Mouse (Mus musculus) hindbrain, embryonic 13.5 days (tissue): Measurements from ENCODE around the gene Chpt1. TPM values are rescaled to one million over a fixed set of nuclear protein-coding genes. Genes with fewer than 3 reads are reported as not detected.
"Not testable (repeated sequence)": the region's sequence is repeated elsewhere in the genome, so short reads cannot be mapped to it uniquely, and the experiment has no call there.

Source experiments
- ATAC-seq: fragments of 200-750 bp; cut with Nextera tagmentation; 2 replicates; pipeline ENCODE4 v1.8.0; 2017; ENCODE audit warnings: moderate TSS enrichment; ENCODE audit not compliant: low FRiP score
- H3K27ac ChIP-seq: fragments of 300-500 bp; sonication (generic); 2 replicates; pipeline ENCODE4 v1.5.1; 2015; ENCODE audit warnings: inconsistent platforms, mild to moderate bottlenecking, moderate library complexity
- H3K27me3 ChIP-seq: fragments of 300-500 bp; sonication (generic); 2 replicates; pipeline ENCODE4 v1.6.1; 2015; ENCODE audit warnings: mild to moderate bottlenecking, inconsistent platforms
- H3K36me3 ChIP-seq: fragments of 300-500 bp; sonication (generic); 2 replicates; pipeline ENCODE4 v1.6.1; 2015; ENCODE audit warnings: mild to moderate bottlenecking, inconsistent platforms
- H3K4me1 ChIP-seq: fragments of 300-500 bp; sonication (generic); replicated peaks from 2 replicates; pipeline ENCODE4 v1.6.1; 2015; ENCODE audit warnings: inconsistent platforms
- H3K4me2 ChIP-seq: fragments of 300-500 bp; sonication (generic); 2 replicates; pipeline ENCODE4 v1.6.1; 2015; ENCODE audit warnings: inconsistent platforms, mild to moderate bottlenecking, moderate library complexity
- H3K4me3 ChIP-seq: fragments of 300-500 bp; sonication (generic); 2 replicates; pipeline ENCODE4 v1.5.1; 2015; ENCODE audit warnings: mild to moderate bottlenecking, inconsistent platforms
- H3K9ac ChIP-seq: fragments of 300-500 bp; sonication (generic); 2 replicates; pipeline ENCODE4 v1.6.1; 2015; ENCODE audit warnings: mild to moderate bottlenecking, inconsistent platforms
- H3K9me3 ChIP-seq: fragments of 300-500 bp; sonication (generic); 2 replicates; pipeline ENCODE4 v1.6.1; 2016; ENCODE audit warnings: inconsistent platforms
- WGBS: fragments of 180-500 bp; shearing (Covaris S2); methylation state at CpG from one replicate; pipeline ENCODE4 v1.1.7; 2015; 5-methylcytosine and 5-hydroxymethylcytosine counted together
- polyA plus RNA-seq: library from polyadenylated mRNA; unstranded; fragments of >200 nt; fragmentation: Nextera tagmentation; extraction: Ambion mirVana; gene quantifications from 2 replicates; pipeline ENCODE4 v1.2.1, GENCODE M21; 2015

Chpt1 gene
- polyA plus RNA-seq: 7.5 and 9.7 TPM in 2 replicates

GRCm38 (mm10) chr10:88503421-88504314 is at the start of gene Chpt1:
Chpt1 (minus strand) TSS chr10:88504073.
- H3K27me3 ChIP-seq: no peaks in the 10 kb centered on the region
- peak within 1 kb of the TSS; percentile 80 for H3K4me2 ChIP-seq
- H3K36me3 ChIP-seq: no peaks in the 10 kb centered on the region
- no peaks in the 10 kb centered on the region for H3K9me3 ChIP-seq
- under 1% methylated on average over 53 of the region's 80 CpGs for WGBS
- peak within 1 kb of the TSS; percentile 87 for H3K27ac ChIP-seq
- H3K4me3 ChIP-seq: peak within 1 kb of the TSS; percentile 70
- H3K4me1 ChIP-seq: peaks cover 21% of the 10 kb centered on the region
- ATAC-seq: peak; percentile 96
- H3K9ac ChIP-seq: peak within 1 kb of the TSS; percentile 89

- WGBS: 94% methylated on average over 2 of the region's 2 CpGs
- no peak overlapping the region for H3K27ac ChIP-seq
- H3K27me3 ChIP-seq: no peaks in the 10 kb centered on the region
- H3K4me2 ChIP-seq: no peak overlapping the region
- H3K36me3 ChIP-seq: no peaks in the 10 kb centered on the region
- no peak for ATAC-seq
- 0 out of 2 replicates have a peak, but pooled peaks cover 2% of the 10 kb centered on the region for H3K9me3 ChIP-seq
- no peaks in the 10 kb centered on the region for H3K4me1 ChIP-seq
- H3K9ac ChIP-seq: no peak overlapping the region
- no peak overlapping the region for H3K4me3 ChIP-seq
Measured at GRCm38 (mm10) chr10:88552738-88553137, 48.9 kb upstream of the Chpt1 start.

- 0 out of 2 replicates have a peak, but pooled peaks cover 2% of the 10 kb centered on the region for H3K9me3 ChIP-seq
- H3K9ac ChIP-seq: no peak overlapping the region
- H3K36me3 ChIP-seq: no peaks in the 10 kb centered on the region
- no peak for ATAC-seq
- no peaks in the 10 kb centered on the region for H3K27me3 ChIP-seq
- no peaks in the 10 kb centered on the region for H3K4me1 ChIP-seq
- H3K4me3 ChIP-seq: no peak overlapping the region
- WGBS: 84% methylated on average over 3 of the region's 3 CpGs
- H3K27ac ChIP-seq: no peak overlapping the region
- no peak overlapping the region for H3K4me2 ChIP-seq
Measured at GRCm38 (mm10) chr10:88550225-88550624, 46.4 kb upstream of the Chpt1 start.

- no peak for ATAC-seq
Measured at GRCm38 (mm10) chr10:88547635-88548034, 43.8 kb upstream of the Chpt1 start.

GRCm38 (mm10) chr10:88530631-88531030 is 26.8 kb upstream of the Chpt1 start:
- Histone ChIP-seq H3K9ac (no peak overlapping the region), H3K27me3 (no peaks in the 10 kb centered on the region), H3K4me3 (no peak overlapping the region), H3K9me3 (no peaks in the 10 kb centered on the region), H3K4me2 (no peak overlapping the region), H3K4me1 (no peaks in the 10 kb centered on the region), H3K36me3 (no peaks in the 10 kb centered on the region), H3K27ac (no peak overlapping the region)
- WGBS: 69% methylated on average over 5 of the region's 5 CpGs
- no peak for ATAC-seq

More at GRCm38 (mm10) chr10:88547635-88548034, 43.8 kb upstream of the Chpt1 start:
- Histone ChIP-seq H3K27ac (no peak overlapping the region), H3K9ac (no peak overlapping the region), H3K4me1 (no peaks in the 10 kb centered on the region), H3K36me3 (no peaks in the 10 kb centered on the region), H3K4me2 (no peak overlapping the region), H3K4me3 (no peak overlapping the region), H3K27me3 (no peaks in the 10 kb centered on the region), H3K9me3 (peaks cover 9% of the 10 kb centered on the region; the same call in 1 of the 2 replicates)
- WGBS: 68% methylated on average over 2 of the region's 2 CpGs

GRCm38 (mm10) chr10:88524016-88524415 is 20.1 kb upstream of the Chpt1 start:
- no peak for ATAC-seq

GRCm38 (mm10) chr10:88523212-88523611 is 19.3 kb upstream of the Chpt1 start:
- ATAC-seq: no peak
- no peaks in the 10 kb centered on the region for H3K36me3 ChIP-seq
- H3K4me3 ChIP-seq: no peak overlapping the region
- H3K9ac ChIP-seq: no peak overlapping the region
- no peak overlapping the region for H3K27ac ChIP-seq
- H3K4me1 ChIP-seq: no peaks in the 10 kb centered on the region
- no peak overlapping the region for H3K4me2 ChIP-seq
- 80% methylated on average over 1 of the region's 1 CpGs for WGBS
- no peaks in the 10 kb centered on the region for H3K27me3 ChIP-seq
- H3K9me3 ChIP-seq: no peaks in the 10 kb centered on the region

More at GRCm38 (mm10) chr10:88524016-88524415, 20.1 kb upstream of the Chpt1 start:
- H3K27me3 ChIP-seq: no peaks in the 10 kb centered on the region
- no peak overlapping the region for H3K27ac ChIP-seq
- H3K9ac ChIP-seq: no peak overlapping the region
- no peaks in the 10 kb centered on the region for H3K4me1 ChIP-seq
- H3K4me3 ChIP-seq: no peak overlapping the region
- WGBS: 91% methylated on average over 2 of the region's 2 CpGs
- H3K9me3 ChIP-seq: no peaks in the 10 kb centered on the region
- no peak overlapping the region for H3K4me2 ChIP-seq
- no peaks in the 10 kb centered on the region for H3K36me3 ChIP-seq

- Histone ChIP-seq H3K27me3 (no peaks in the 10 kb centered on the region), H3K4me1 (no peaks in the 10 kb centered on the region), H3K36me3 (no peaks in the 10 kb centered on the region), H3K27ac (no peak overlapping the region), H3K4me2 (no peak overlapping the region), H3K9ac (no peak overlapping the region), H3K4me3 (no peak overlapping the region), H3K9me3 (no peaks in the 10 kb centered on the region)
- 93% methylated on average over 8 of the region's 8 CpGs for WGBS
- ATAC-seq: no peak
Measured at GRCm38 (mm10) chr10:88522795-88523194, 18.9 kb upstream of the Chpt1 start.

GRCm38 (mm10) chr10:88515049-88515448 is 11.2 kb upstream of the Chpt1 start:
- H3K4me3 ChIP-seq, H3K4me2 ChIP-seq, H3K27me3 ChIP-seq, H3K4me1 ChIP-seq, H3K9ac ChIP-seq, ATAC-seq, H3K9me3 ChIP-seq, H3K27ac ChIP-seq, H3K36me3 ChIP-seq: not testable (repeated sequence)
- WGBS: 83% methylated on average over 7 of the region's 7 CpGs

- H3K27me3 ChIP-seq: no peaks in the 10 kb centered on the region
- no peak for ATAC-seq
- H3K36me3 ChIP-seq: no peaks in the 10 kb centered on the region
- no peak overlapping the region for H3K27ac ChIP-seq
- WGBS: 41% methylated on average over 2 of the region's 2 CpGs
- no peaks in the 10 kb centered on the region for H3K9me3 ChIP-seq
- H3K4me1 ChIP-seq: no peaks in the 10 kb centered on the region
- no peak overlapping the region for H3K4me2 ChIP-seq
- no peak overlapping the region for H3K4me3 ChIP-seq
- no peak overlapping the region for H3K9ac ChIP-seq
Measured at GRCm38 (mm10) chr10:88514495-88514894, 10.6 kb upstream of the Chpt1 start.

GRCm38 (mm10) chr10:88513574-88514135 is 9.8 kb upstream of the Chpt1 start:
- Histone ChIP-seq H3K4me2 (no peak overlapping the region), H3K36me3 (no peaks in the 10 kb centered on the region), H3K4me3 (no peak overlapping the region), H3K9me3 (no peaks in the 10 kb centered on the region), H3K9ac (no peak overlapping the region), H3K27me3 (no peaks in the 10 kb centered on the region), H3K4me1 (no peaks in the 10 kb centered on the region), H3K27ac (no peak overlapping the region)
- no peak for ATAC-seq
- WGBS: 79% methylated on average over 8 of the region's 8 CpGs

- no peak overlapping the region for H3K4me3 ChIP-seq
- H3K4me1 ChIP-seq: no peaks in the 10 kb centered on the region
- H3K36me3 ChIP-seq: no peaks in the 10 kb centered on the region
- 94% methylated on average over 9 of the region's 9 CpGs for WGBS
- H3K9me3 ChIP-seq: no peaks in the 10 kb centered on the region
- no peak overlapping the region for H3K27ac ChIP-seq
- H3K9ac ChIP-seq: no peak overlapping the region
- no peak for ATAC-seq
- H3K27me3 ChIP-seq: no peaks in the 10 kb centered on the region
- H3K4me2 ChIP-seq: no peak overlapping the region
Measured at GRCm38 (mm10) chr10:88511355-88511754, 7.5 kb upstream of the Chpt1 start.
